In genomic region chr9:20814521-20815272, GRCm38 (mm10) we compare ENCODE assay signal across 7 mouse cellular contexts. TPM values are rescaled to one million over a fixed set of nuclear protein-coding genes. Genes with fewer than 3 reads are reported as not detected.
A peak's percentile ranks its signal among the peaks of the same experiment; 100 is the strongest.
DNase-seq lines count a peak whose midpoint lies in the region; ATAC-seq lines count a peak whose summit lies in the region.

Gene Col5a3 (minus strand): TSS chr9:20815067.

- no peaks in the 10 kb centered on the region for H3K9me3 ChIP-seq in embryonic facial prominence, embryonic 15.5 days (replicated peaks)
- H3K9me3 ChIP-seq in heart, embryonic 12.5 days (replicated peaks) = no peaks in the 10 kb centered on the region

- H3K9ac ChIP-seq in embryonic facial prominence, embryonic 15.5 days = no peak within 1 kb of the TSS; the same call in 1 of the 2 replicates
- no peak within 1 kb of the TSS for H3K9ac ChIP-seq in heart, embryonic 12.5 days

- peak within 1 kb of the TSS; percentile 49 for H3K4me2 ChIP-seq in embryonic facial prominence, embryonic 15.5 days (replicated peaks)
- peak within 1 kb of the TSS; percentile 57 for H3K4me2 ChIP-seq in heart, embryonic 12.5 days

- peak within 1 kb of the TSS; percentile 23 for H3K4me3 ChIP-seq in embryonic facial prominence, embryonic 15.5 days (replicated peaks)
- peak within 1 kb of the TSS; percentile 14; the same call in 1 of the 2 replicates for H3K4me3 ChIP-seq in heart, embryonic 12.5 days

- no peaks in the 10 kb centered on the region for H3K36me3 ChIP-seq in embryonic facial prominence, embryonic 15.5 days
- H3K36me3 ChIP-seq in heart, embryonic 12.5 days = no peaks in the 10 kb centered on the region

- H3K27me3 ChIP-seq in embryonic facial prominence, embryonic 15.5 days = peaks cover 13% of the 10 kb centered on the region
- H3K27me3 ChIP-seq in heart, embryonic 12.5 days (replicated peaks) = peaks cover 47% of the 10 kb centered on the region

- peak; percentile 79 for DNase-seq in adrenal gland, adult 8-10 months
- peak; percentile 79 for DNase-seq in kidney, postnatal 10 days
- DNase-seq in mesoderm, embryonic 11.5 days (ENCODE audit: low read depth, low spot score) = peak; percentile 49
- peak; percentile 81 for DNase-seq in testis, postnatal 10 days (ENCODE audit: low spot score)
- DNase-seq in cerebellum, postnatal 4 days (ENCODE audit: low spot score in 2 of 2) = no peak

- peaks cover 20% of the 10 kb centered on the region for H3K4me1 ChIP-seq in embryonic facial prominence, embryonic 15.5 days
- H3K4me1 ChIP-seq in heart, embryonic 12.5 days (replicated peaks) = peaks cover 7% of the 10 kb centered on the region

- H3K27ac ChIP-seq in embryonic facial prominence, embryonic 15.5 days (replicated peaks) = no peak within 1 kb of the TSS
- no peak within 1 kb of the TSS for H3K27ac ChIP-seq in heart, embryonic 12.5 days (ENCODE audit: poor library complexity, severe bottlenecking)

- 4% methylated on average over 29 of the region's 29 CpGs for WGBS in embryonic facial prominence, embryonic 15.5 days
- WGBS in heart, embryonic 12.5 days = 6% methylated on average over 28 of the region's 29 CpGs

- ATAC-seq in embryonic facial prominence, embryonic 15.5 days (ENCODE audit: insufficient number of reproducible peaks, low FRiP score, low TSS enrichment, low read depth) = peak; percentile 58; the same call in 1 of the 2 replicates
- peak; percentile 54; the same call in 1 of the 2 replicates for ATAC-seq in heart, embryonic 12.5 days (ENCODE audit: insufficient number of reproducible peaks, low FRiP score)

RNA-seq across cellular contexts. Expression of gene Col5a3, which starts in this region (rescaled TPM):
- 100 to 1,000 TPM in 3 of 4 experiments, 10 to 100 TPM in 1; 65.3 to 291 (median 201) TPM for total RNA-seq in adrenal gland, adult 8-10 months (2022)
- 5.9 and 6.8 TPM in 2 replicates for polyA plus RNA-seq in embryonic facial prominence, embryonic 15.5 days (2015; fragmentation: Nextera tagmentation; extraction: Ambion mirVana)
- 0.05 and 0.06 TPM in 2 replicates for polyA plus RNA-seq in heart, embryonic 12.5 days (2016; fragmentation: Nextera tagmentation; extraction: Ambion mirVana)

Comparison
In these comparisons a context has a peak if more than half of its experiments do, and no peak if none do; other contexts are left out.
1. Peak in ATAC-seq, H3K4me3 ChIP-seq and H3K4me2 ChIP-seq in heart, embryonic 12.5 days; RNA of the gene not detected or under 1 TPM.
2. DNase-seq: peak in adrenal gland, adult 8-10 months (single experiment), kidney, postnatal 10 days (single experiment), mesoderm, embryonic 11.5 days (single experiment) and testis, postnatal 10 days (single experiment); none in cerebellum, postnatal 4 days (0 of 2).